Mouse (Mus musculus) left cerebral cortex, adult 8-10 months (tissue): ENCODE measurements around the gene Tomm20. TPM values are rescaled to one million over a fixed set of nuclear protein-coding genes. Genes with fewer than 3 reads are reported as not detected.

Experiments
- DNase-seq, 2 experiments: peaks; one replicate each; pipeline ENCODE4 v3.0.0; 2022; ENCODE audit warnings: low spot score in 2 of 2
- total RNA-seq, 4 experiments: library from RNA; stranded (reverse); gene quantifications; 2 replicates each; pipeline ENCODE4 v1.2.4; 2022

Gene Tomm20
- total RNA-seq, 4 experiments from 2014 or later, result 212 to 221 (median 217) TPM

GRCm38 (mm10) chr8:126962871-126963270 is 17.2 kb upstream of the Tomm20 start:
- no peak for DNase-seq

- peak in 1 of 2 experiments; percentile 57 for DNase-seq
Measured at GRCm38 (mm10) chr8:126961516-126961915, 15.9 kb upstream of the Tomm20 start.

- DNase-seq, result no peak
Measured at GRCm38 (mm10) chr8:126951900-126952636, 6.4 kb upstream of the Tomm20 start.

GRCm38 (mm10) chr8:126949527-126949926 is 3.9 kb upstream of the Tomm20 start:
- DNase-seq, result no peak

GRCm38 (mm10) chr8:126946444-126946843 is 800 bp upstream of the Tomm20 start:
- DNase-seq, result no peak

GRCm38 (mm10) chr8:126944781-126945691 is 608 bp downstream of the Tomm20 start:
- DNase-seq, result peak; percentile 45 to 47

- no peak for DNase-seq
Measured at GRCm38 (mm10) chr8:126943565-126943964, 2.1 kb downstream of the Tomm20 start.

GRCm38 (mm10) chr8:126937337-126937736 is 8.3 kb downstream of the Tomm20 start:
- no peak for DNase-seq

- DNase-seq, result no peak
Measured at GRCm38 (mm10) chr8:126935932-126936331, 9.7 kb downstream of the Tomm20 start.

- no peak for DNase-seq
Measured at GRCm38 (mm10) chr8:126935387-126935786, 10.3 kb downstream of the Tomm20 start.

- DNase-seq, result no peak
Measured at GRCm38 (mm10) chr8:126932656-126933055, 13.0 kb downstream of the Tomm20 start.

- no peak for DNase-seq
Measured at GRCm38 (mm10) chr8:126932249-126932648, 13.4 kb downstream of the Tomm20 start.

GRCm38 (mm10) chr8:126931720-126932119 is 13.9 kb downstream of the Tomm20 start:
- DNase-seq, result no peak

- DNase-seq, result no peak
Measured at GRCm38 (mm10) chr8:126929607-126930161, 16.0 kb downstream of the Tomm20 start.

- no peak for DNase-seq
Measured at GRCm38 (mm10) chr8:126928755-126929505, 16.7 kb downstream of the Tomm20 start.

GRCm38 (mm10) chr8:126928028-126928427 is 17.6 kb downstream of the Tomm20 start:
- DNase-seq, result no peak

- DNase-seq, result no peak
Measured at GRCm38 (mm10) chr8:126927058-126927457, 18.6 kb downstream of the Tomm20 start.

GRCm38 (mm10) chr8:126922981-126923380 is 22.7 kb downstream of the Tomm20 start:
- no peak for DNase-seq

GRCm38 (mm10) chr8:126921432-126921831 is 24.2 kb downstream of the Tomm20 start:
- DNase-seq, result no peak

GRCm38 (mm10) chr8:126920845-126921244 is 24.8 kb downstream of the Tomm20 start:
- DNase-seq, result peak; percentile 55 to 64

GRCm38 (mm10) chr8:126920386-126920785 is 25.3 kb downstream of the Tomm20 start:
- DNase-seq, result no peak
